Mouse (Mus musculus): ENCODE data around the gene Ms4a3.
A peak's percentile ranks its signal among the peaks of the same experiment; 100 is the strongest.

DNA sequence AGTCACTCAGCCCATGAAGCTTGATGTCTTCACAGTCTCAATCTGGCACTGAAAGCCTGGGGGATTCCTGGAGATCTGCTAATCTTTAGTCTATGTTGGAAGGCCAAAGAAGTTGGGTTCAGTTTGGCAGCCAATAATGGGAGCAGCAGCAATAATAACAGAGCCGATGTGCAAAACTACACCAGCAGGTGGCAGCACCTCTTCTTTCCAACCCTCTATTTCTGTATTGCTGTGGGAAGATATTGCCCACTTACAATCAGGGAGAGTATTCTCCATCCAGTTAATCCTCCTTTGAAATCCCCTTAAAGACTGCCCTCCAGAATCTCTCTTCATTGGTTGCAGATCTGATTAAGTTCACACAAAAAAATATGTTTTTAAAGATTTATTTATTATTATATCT lies 32.5 kb downstream of the Ms4a3 start:
- TF ChIP-seq EP300 (IDR thresholded peaks at IDR 0.05) (no peak), CTCF (IDR thresholded peaks at IDR 0.05) (peak; percentile 79)
